Mouse (Mus musculus) liver, embryonic 14 days (tissue): ENCODE measurements around the gene Shld2. TPM values are rescaled to one million over a fixed set of nuclear protein-coding genes. Genes with fewer than 3 reads are reported as not detected.

Source experiments
- polyA plus RNA-seq: library from polyadenylated mRNA; depleted of rRNA; stranded (reverse); fragments of >200 nt; gene quantifications from 2 replicates; pipeline ENCODE4 v1.2.3, GENCODE M21; 2012; rRNA removed

The Shld2 gene
- polyA plus RNA-seq, result 2.7 and 3.4 TPM in 2 replicates

GRCm38 (mm10) chr14:34310234-34310965, at the start of gene Shld2, which contains the start of gene Glud1:
Gene Shld2, minus strand, starts transcription at chr14:34310493.
Gene Glud1, plus strand, starts transcription at chr14:34310727.

GRCm38 (mm10) chr14:34355301-34355700, 45.0 kb upstream of the Shld2 start, which contains the start of gene Fam25c:
Gene Fam25c, minus strand, starts transcription at chr14:34355433.

GRCm38 (mm10) chr14:34219295-34219694, 91.0 kb downstream of the Shld2 start, which contains the start of gene Syt15:
Gene Syt15, plus strand, starts transcription at chr14:34219595.

GRCm38 (mm10) chr14:34201231-34202035, 108.9 kb downstream of the Shld2 start, which contains the start of gene Gprin2:
Gene Gprin2, minus strand, starts transcription at chr14:34201653.

Other genes starting within 250 kb of the Shld2 start
- gene Anxa8, start 224.5 kb downstream of the Shld2 start, polyA plus RNA-seq, result 0.05 and 0.06 TPM in 2 replicates
- gene A630023A22Rik, start 207.7 kb downstream of the Shld2 start, polyA plus RNA-seq, result not detected in 2 replicates
- gene Npy4r, start 158.0 kb downstream of the Shld2 start, polyA plus RNA-seq, result 0.01 TPM in 1 of 2 replicates, not detected in the other
- 0.05 and 0.07 TPM in 2 replicates for gene Gprin2, start 108.8 kb downstream of the Shld2 start, polyA plus RNA-seq
- gene Syt15, start 90.9 kb downstream of the Shld2 start, polyA plus RNA-seq, result 0.44 and 0.61 TPM in 2 replicates
- 171 and 203 TPM in 2 replicates for gene Glud1, start 234 bp upstream of the Shld2 start, polyA plus RNA-seq
- gene Fam25c, start 44.9 kb upstream of the Shld2 start, polyA plus RNA-seq, result not detected in 2 replicates
- 0.12 and 0.21 TPM in 2 replicates for gene Sncg, start 64.3 kb upstream of the Shld2 start, polyA plus RNA-seq
- gene Mmrn2, start 65.0 kb upstream of the Shld2 start, polyA plus RNA-seq, result 1.2 and 1.3 TPM in 2 replicates
- 3.0 and 3.2 TPM in 2 replicates for gene Bmpr1a, start 192.8 kb upstream of the Shld2 start, polyA plus RNA-seq
- not detected in 2 replicates for gene 9230112D13Rik, start 212.3 kb upstream of the Shld2 start, polyA plus RNA-seq